Mouse (Mus musculus) midbrain, embryonic 14.5 days (tissue): ENCODE data around the gene Clasp2. TPM values are rescaled to one million over a fixed set of nuclear protein-coding genes. Genes with fewer than 3 reads are reported as not detected.

ENCODE experiments used
- ATAC-seq: fragments of 200-750 bp; cut with Nextera tagmentation; 2 replicates; pipeline ENCODE4 v1.8.0; 2017; ENCODE audit warnings: moderate number of reproducible peaks, moderate library complexity; ENCODE audit not compliant: low FRiP score, low TSS enrichment
- DNase-seq: peaks from one replicate; pipeline ENCODE4 v3.0.0-alpha.2; 2015
- H3K27ac ChIP-seq: fragments of 300-500 bp; sonication (generic); replicated peaks from 2 replicates; pipeline ENCODE4 v1.5.1; 2014; ENCODE audit warnings: mild to moderate bottlenecking, low read depth, low read length, moderate library complexity
- H3K27me3 ChIP-seq: fragments of 300-500 bp; sonication (generic); 2 replicates; pipeline ENCODE4 v1.6.1; 2014; ENCODE audit warnings: low read length, control low read depth, mixed read lengths; ENCODE audit not compliant: control insufficient read depth, insufficient read depth
- H3K36me3 ChIP-seq: fragments of 300-500 bp; sonication (generic); 2 replicates; pipeline ENCODE4 v1.6.1; 2014; ENCODE audit warnings: low read length, control low read depth; ENCODE audit not compliant: control insufficient read depth, insufficient read depth
- H3K4me1 ChIP-seq: fragments of 300-500 bp; sonication (generic); 2 replicates; pipeline ENCODE4 v1.6.1; 2014; ENCODE audit warnings: mild to moderate bottlenecking, antibody characterized with exemption, low read length, control low read depth; ENCODE audit not compliant: control insufficient read depth, insufficient read depth
- H3K4me2 ChIP-seq: fragments of 300-500 bp; sonication (generic); 2 replicates; pipeline ENCODE4 v1.6.1; 2014; ENCODE audit warnings: mild to moderate bottlenecking, low read length, moderate library complexity
- H3K4me3 ChIP-seq: fragments of 300-500 bp; sonication (generic); replicated peaks from 2 replicates; pipeline ENCODE4 v1.5.1; 2014; ENCODE audit warnings: low read depth, low read length
- H3K9ac ChIP-seq: fragments of 300-500 bp; sonication (generic); replicated peaks from 2 replicates; pipeline ENCODE4 v1.6.1; 2014; ENCODE audit warnings: mild to moderate bottlenecking, low read length, moderate library complexity
- H3K9me3 ChIP-seq: fragments of 300-500 bp; sonication (generic); 2 replicates; pipeline ENCODE4 v1.6.1; 2016; ENCODE audit warnings: low read length, control low read depth, mixed read lengths; ENCODE audit not compliant: control insufficient read depth
- WGBS: fragments of 180-500 bp; shearing (Covaris S2); extraction: QIAGEN DNeasy Blood & Tissue Kit; methylation state at CpG from one replicate; pipeline ENCODE4 v1.1.7; 2014; 5-methylcytosine and 5-hydroxymethylcytosine counted together
- polyA plus RNA-seq: library from polyadenylated mRNA; unstranded; fragments of >200 nt; fragmentation: Nextera tagmentation; extraction: Ambion mirVana; gene quantifications from 2 replicates; pipeline ENCODE4 v1.2.1, GENCODE M21; 2014

Gene Clasp2
- polyA plus RNA-seq, 1 experiment from 2014 or later = 150 TPM

GRCm38 (mm10) chr9:113939063-113939850 lies 198.0 kb downstream of the Clasp2 start:
- ATAC-seq = no peak
- Histone ChIP-seq H3K4me1 (no peaks in the 10 kb centered on the region), H3K9me3 (no peaks in the 10 kb centered on the region), H3K27ac (0 out of 2 replicates have a peak overlapping the region, but pooled peaks have one; percentile 10), H3K36me3 (no peaks in the 10 kb centered on the region), H3K4me2 (no peak overlapping the region), H3K27me3 (no peaks in the 10 kb centered on the region), H3K9ac (no peak overlapping the region), H3K4me3 (no peak overlapping the region)
- WGBS = 89% methylated on average over 9 of the region's 9 CpGs
- no peak for DNase-seq

- Histone ChIP-seq H3K9me3 (no peaks in the 10 kb centered on the region), H3K4me1 (no peaks in the 10 kb centered on the region), H3K4me3 (no peak overlapping the region), H3K27ac (no peak overlapping the region), H3K4me2 (no peak overlapping the region), H3K9ac (no peak overlapping the region), H3K27me3 (no peaks in the 10 kb centered on the region), H3K36me3 (peaks cover 9% of the 10 kb centered on the region)
- WGBS = 97% methylated on average over 3 of the region's 3 CpGs
- ATAC-seq (no peak), DNase-seq (no peak)
These were observed 200.0 kb downstream of the Clasp2 start for GRCm38 (mm10) chr9:113941103-113941805.

GRCm38 (mm10) chr9:113943372-113943771 lies 202.1 kb downstream of the Clasp2 start:
- Histone ChIP-seq H3K4me3 (no peak overlapping the region), H3K4me2 (no peak overlapping the region), H3K36me3 (peaks cover 21% of the 10 kb centered on the region), H3K9ac (no peak overlapping the region), H3K27ac (no peak overlapping the region), H3K27me3 (no peaks in the 10 kb centered on the region), H3K4me1 (no peaks in the 10 kb centered on the region), H3K9me3 (no peaks in the 10 kb centered on the region)
- no peak for ATAC-seq
- WGBS = 98% methylated on average over 1 of the region's 1 CpGs
- no peak for DNase-seq

DNA sequence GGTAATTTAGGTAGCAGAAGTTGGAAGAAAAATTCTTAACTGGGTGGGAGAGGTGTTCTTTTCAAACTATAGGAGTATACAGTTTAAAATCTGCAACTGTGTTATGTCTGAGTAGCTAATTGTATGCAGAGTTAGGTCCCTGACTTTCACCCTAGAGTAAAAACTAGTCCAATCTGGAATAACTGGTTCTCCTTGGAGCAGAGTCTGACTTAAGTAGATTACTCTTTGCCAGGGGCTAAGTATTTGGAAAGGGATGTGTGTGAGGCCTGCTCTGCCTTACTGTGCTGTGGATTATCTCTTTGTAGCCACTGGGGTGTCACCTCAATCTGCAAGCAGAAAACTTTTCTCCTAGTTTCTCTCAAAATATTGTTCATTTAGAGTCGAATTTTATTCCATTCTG lies 205.9 kb downstream of the Clasp2 start:
- Histone ChIP-seq H3K27ac (no peak overlapping the region), H3K9ac (no peak overlapping the region), H3K4me3 (no peak overlapping the region)

GRCm38 (mm10) chr9:113957777-113958176 lies 216.5 kb downstream of the Clasp2 start:
- DNase-seq = no peak
- Histone ChIP-seq H3K27me3 (no peaks in the 10 kb centered on the region), H3K9me3 (no peaks in the 10 kb centered on the region), H3K9ac (no peak overlapping the region), H3K27ac (no peak overlapping the region), H3K4me3 (no peak overlapping the region), H3K4me2 (no peak overlapping the region), H3K4me1 (no peaks in the 10 kb centered on the region), H3K36me3 (peaks cover 54% of the 10 kb centered on the region)
- 96% methylated on average over 4 of the region's 4 CpGs for WGBS
- no peak for ATAC-seq

More for the DNA sequence above, 205.9 kb downstream of the Clasp2 start:
- Histone ChIP-seq H3K9me3 (no peaks in the 10 kb centered on the region), H3K27me3 (no peaks in the 10 kb centered on the region), H3K36me3 (peaks cover 37% of the 10 kb centered on the region), H3K4me1 (no peaks in the 10 kb centered on the region), H3K4me2 (no peak overlapping the region)
- WGBS = 96% methylated on average over 1 of the region's 1 CpGs
- DNase-seq (no peak), ATAC-seq (no peak)

DNA sequence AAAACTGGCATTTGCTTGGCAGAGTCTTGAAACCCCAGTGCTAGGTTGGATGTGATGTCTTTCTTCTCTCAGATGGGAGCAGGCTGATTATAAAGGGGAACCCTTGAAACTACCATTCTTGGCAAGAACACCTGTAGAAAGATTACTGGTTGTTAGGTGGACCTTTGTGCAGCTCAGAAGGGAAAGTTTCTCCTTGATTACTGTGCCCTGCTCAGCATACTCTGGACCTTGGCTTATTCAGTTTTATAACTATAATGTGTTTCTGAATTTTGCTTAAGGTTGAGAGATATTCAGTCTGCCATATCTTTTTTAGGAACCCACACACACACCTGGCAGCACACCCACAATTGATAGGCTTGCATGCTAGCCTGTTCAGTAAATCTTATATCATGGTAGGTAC lies 222.4 kb downstream of the Clasp2 start:
- Histone ChIP-seq H3K9ac (no peak overlapping the region), H3K4me1 (no peaks in the 10 kb centered on the region), H3K27me3 (no peaks in the 10 kb centered on the region), H3K4me3 (no peak overlapping the region), H3K36me3 (peaks cover 84% of the 10 kb centered on the region), H3K9me3 (no peaks in the 10 kb centered on the region), H3K4me2 (no peak overlapping the region), H3K27ac (no peak overlapping the region)
- ATAC-seq = no peak
- no peak for DNase-seq

DNA sequence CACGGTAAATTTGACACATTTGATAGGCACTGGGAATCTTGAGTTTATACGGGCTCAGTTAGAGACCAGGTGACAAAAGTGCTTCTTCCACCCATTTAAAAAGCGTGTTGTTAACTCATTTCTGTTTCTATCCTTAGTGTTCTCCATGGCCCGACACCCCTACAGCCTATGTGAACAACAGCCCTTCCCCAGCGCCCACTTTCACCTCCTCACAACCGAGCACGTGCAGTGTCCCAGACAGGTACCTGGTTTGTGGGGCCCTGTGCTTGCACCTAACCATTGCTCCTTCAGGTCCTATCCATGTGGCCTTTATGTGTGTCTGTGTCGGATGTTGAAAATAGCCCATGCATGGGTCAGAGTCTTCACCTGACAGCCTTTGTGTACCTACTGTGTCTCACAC lies 223.1 kb downstream of the Clasp2 start:
- Histone ChIP-seq H3K27me3 (no peaks in the 10 kb centered on the region), H3K9me3 (no peaks in the 10 kb centered on the region), H3K36me3 (peaks cover 84% of the 10 kb centered on the region), H3K9ac (no peak overlapping the region), H3K4me3 (no peak overlapping the region), H3K4me1 (no peaks in the 10 kb centered on the region), H3K27ac (no peak overlapping the region), H3K4me2 (no peak overlapping the region)
- ATAC-seq (no peak), DNase-seq (no peak)
- 96% methylated on average over 8 of the region's 8 CpGs for WGBS

DNA sequence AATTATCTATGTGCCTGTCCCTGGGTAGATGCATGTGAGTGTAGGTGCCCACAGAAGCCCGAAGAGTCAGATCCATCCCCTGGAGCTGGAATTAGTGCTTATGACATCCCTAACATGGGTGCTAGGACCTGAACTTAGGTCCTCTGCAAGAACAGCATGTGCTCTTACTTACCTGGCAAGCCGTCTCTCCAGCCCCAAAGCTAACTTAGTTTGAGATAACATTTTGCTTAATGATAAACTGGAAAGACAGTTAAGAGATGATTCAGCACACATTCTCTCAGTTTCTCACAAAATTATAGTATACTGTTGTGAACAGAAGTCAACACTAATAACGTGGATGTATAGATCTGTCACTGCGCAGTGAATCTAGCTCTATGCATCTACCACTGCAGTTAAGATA lies 225.6 kb downstream of the Clasp2 start:
- Histone ChIP-seq H3K9ac (no peak overlapping the region), H3K4me1 (no peaks in the 10 kb centered on the region), H3K9me3 (no peaks in the 10 kb centered on the region), H3K4me3 (no peak overlapping the region), H3K36me3 (peaks cover 88% of the 10 kb centered on the region), H3K4me2 (no peak overlapping the region), H3K27me3 (no peaks in the 10 kb centered on the region), H3K27ac (no peak overlapping the region)
- DNase-seq (no peak), ATAC-seq (no peak)
- WGBS = 95% methylated on average over 4 of the region's 4 CpGs

DNA sequence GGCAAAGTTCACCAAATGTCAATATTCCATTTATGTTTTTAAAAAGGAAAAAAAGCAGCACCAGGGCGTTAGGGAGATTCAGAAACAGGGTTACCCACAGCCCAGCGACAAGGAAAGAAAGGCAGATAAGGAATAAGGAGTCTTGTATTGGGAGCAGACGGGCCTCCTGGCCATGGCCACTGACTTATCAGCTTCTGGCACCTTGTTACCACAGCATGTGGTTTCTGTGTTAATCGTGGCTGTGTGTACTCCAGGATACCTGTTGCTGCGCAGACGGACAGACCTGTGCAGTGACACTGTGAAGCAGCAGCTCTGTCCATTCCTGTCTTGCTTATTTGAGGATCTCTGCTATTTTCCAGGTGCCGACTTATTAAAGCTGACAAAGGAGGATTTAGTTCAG lies 227.7 kb downstream of the Clasp2 start:
- H3K36me3 ChIP-seq = peaks cover 95% of the 10 kb centered on the region
- DNase-seq = no peak
- no peak for ATAC-seq
- H3K4me1 ChIP-seq = no peaks in the 10 kb centered on the region
- no peak overlapping the region for H3K4me2 ChIP-seq
- H3K9me3 ChIP-seq = no peaks in the 10 kb centered on the region
- WGBS = 93% methylated on average over 7 of the region's 7 CpGs
- no peak overlapping the region for H3K27ac ChIP-seq
- no peak overlapping the region for H3K4me3 ChIP-seq
- H3K27me3 ChIP-seq = no peaks in the 10 kb centered on the region
- H3K9ac ChIP-seq = no peak overlapping the region
